Mouse (Mus musculus): ENCODE results near the gene Kcnk10. TPM values are rescaled to one million over a fixed set of nuclear protein-coding genes. Genes with fewer than 3 reads are reported as not detected.

The Kcnk10 gene
- total RNA-seq, 1 experiment from 2014 or later, result 5.3 TPM

GRCm38 (mm10) chr12:98525361-98525760 is 52.7 kb downstream of the Kcnk10 start:
- no peak for ATAC-seq (replicated peaks; ENCODE audit: insufficient number of reproducible peaks, low FRiP score, low TSS enrichment, poor library complexity, severe bottlenecking)

GRCm38 (mm10) chr12:98524331-98525311 is 53.5 kb downstream of the Kcnk10 start:
- ATAC-seq (replicated peaks; ENCODE audit: insufficient number of reproducible peaks, low FRiP score, low TSS enrichment, poor library complexity, severe bottlenecking), result no peak

GRCm38 (mm10) chr12:98521311-98521710 is 56.8 kb downstream of the Kcnk10 start:
- ATAC-seq (replicated peaks; ENCODE audit: insufficient number of reproducible peaks, low FRiP score, low TSS enrichment, poor library complexity, severe bottlenecking), result no peak

GRCm38 (mm10) chr12:98520568-98520931 is 57.6 kb downstream of the Kcnk10 start:
- ATAC-seq (replicated peaks; ENCODE audit: insufficient number of reproducible peaks, low FRiP score, low TSS enrichment, poor library complexity, severe bottlenecking), result no peak

GRCm38 (mm10) chr12:98519866-98520567 is 58.1 kb downstream of the Kcnk10 start:
- ATAC-seq (replicated peaks; ENCODE audit: insufficient number of reproducible peaks, low FRiP score, low TSS enrichment, poor library complexity, severe bottlenecking), result no peak

- no peak for ATAC-seq (replicated peaks; ENCODE audit: insufficient number of reproducible peaks, low FRiP score, low TSS enrichment, poor library complexity, severe bottlenecking)
Measured at GRCm38 (mm10) chr12:98505601-98506000, 72.5 kb downstream of the Kcnk10 start.

GRCm38 (mm10) chr12:98501528-98502280 is 76.4 kb downstream of the Kcnk10 start:
- ATAC-seq (replicated peaks; ENCODE audit: insufficient number of reproducible peaks, low FRiP score, low TSS enrichment, poor library complexity, severe bottlenecking), result no peak

GRCm38 (mm10) chr12:98501045-98501444 is 77.1 kb downstream of the Kcnk10 start:
- ATAC-seq (replicated peaks; ENCODE audit: insufficient number of reproducible peaks, low FRiP score, low TSS enrichment, poor library complexity, severe bottlenecking), result no peak

- no peak for ATAC-seq (replicated peaks; ENCODE audit: insufficient number of reproducible peaks, low FRiP score, low TSS enrichment, poor library complexity, severe bottlenecking)
Measured at GRCm38 (mm10) chr12:98481460-98481859, 96.7 kb downstream of the Kcnk10 start.

GRCm38 (mm10) chr12:98481048-98481447 is 97.1 kb downstream of the Kcnk10 start:
- ATAC-seq (replicated peaks; ENCODE audit: insufficient number of reproducible peaks, low FRiP score, low TSS enrichment, poor library complexity, severe bottlenecking), result no peak

- ATAC-seq (replicated peaks; ENCODE audit: insufficient number of reproducible peaks, low FRiP score, low TSS enrichment, poor library complexity, severe bottlenecking), result no peak
Measured at GRCm38 (mm10) chr12:98477673-98478461, 100.2 kb downstream of the Kcnk10 start.

- ATAC-seq (replicated peaks; ENCODE audit: insufficient number of reproducible peaks, low FRiP score, low TSS enrichment, poor library complexity, severe bottlenecking), result no peak
Measured at GRCm38 (mm10) chr12:98471232-98471631, 106.9 kb downstream of the Kcnk10 start.

- ATAC-seq (replicated peaks; ENCODE audit: insufficient number of reproducible peaks, low FRiP score, low TSS enrichment, poor library complexity, severe bottlenecking), result no peak
Measured at GRCm38 (mm10) chr12:98470097-98470496, 108.0 kb downstream of the Kcnk10 start.

- no peak for ATAC-seq (replicated peaks; ENCODE audit: insufficient number of reproducible peaks, low FRiP score, low TSS enrichment, poor library complexity, severe bottlenecking)
Measured at GRCm38 (mm10) chr12:98467793-98468192, 110.3 kb downstream of the Kcnk10 start.

- no peak for ATAC-seq (replicated peaks; ENCODE audit: insufficient number of reproducible peaks, low FRiP score, low TSS enrichment, poor library complexity, severe bottlenecking)
Measured at GRCm38 (mm10) chr12:98459889-98460288, 118.2 kb downstream of the Kcnk10 start.

- no peak for ATAC-seq (replicated peaks; ENCODE audit: insufficient number of reproducible peaks, low FRiP score, low TSS enrichment, poor library complexity, severe bottlenecking)
Measured at GRCm38 (mm10) chr12:98458944-98459343, 119.2 kb downstream of the Kcnk10 start.

- ATAC-seq (replicated peaks; ENCODE audit: insufficient number of reproducible peaks, low FRiP score, low TSS enrichment, poor library complexity, severe bottlenecking), result no peak
Measured at GRCm38 (mm10) chr12:98458516-98458915, 119.6 kb downstream of the Kcnk10 start.

- no peak for ATAC-seq (replicated peaks; ENCODE audit: insufficient number of reproducible peaks, low FRiP score, low TSS enrichment, poor library complexity, severe bottlenecking)
Measured at GRCm38 (mm10) chr12:98453161-98453560, 124.9 kb downstream of the Kcnk10 start.
